Mouse (Mus musculus) activated CD4-positive, CD25-positive, alpha-beta regulatory T cell, adult 4 months (primary cell): ENCODE results near the gene Gpx2. TPM values are rescaled to one million over a fixed set of nuclear protein-coding genes. Genes with fewer than 3 reads are reported as not detected.

ENCODE experiments used
- ATAC-seq: one replicate; pipeline ENCODE4 v1.8.0; 2017
- polyA plus RNA-seq, 2 experiments: library from polyadenylated mRNA; unstranded; fragments of 100-300 nt; shearing (Covaris generic); gene quantifications; one replicate each; pipeline ENCODE4 v1.2.1; 2017

Gene Gpx2
- polyA plus RNA-seq, 2 experiments from 2014 or later, result not detected

DNA sequence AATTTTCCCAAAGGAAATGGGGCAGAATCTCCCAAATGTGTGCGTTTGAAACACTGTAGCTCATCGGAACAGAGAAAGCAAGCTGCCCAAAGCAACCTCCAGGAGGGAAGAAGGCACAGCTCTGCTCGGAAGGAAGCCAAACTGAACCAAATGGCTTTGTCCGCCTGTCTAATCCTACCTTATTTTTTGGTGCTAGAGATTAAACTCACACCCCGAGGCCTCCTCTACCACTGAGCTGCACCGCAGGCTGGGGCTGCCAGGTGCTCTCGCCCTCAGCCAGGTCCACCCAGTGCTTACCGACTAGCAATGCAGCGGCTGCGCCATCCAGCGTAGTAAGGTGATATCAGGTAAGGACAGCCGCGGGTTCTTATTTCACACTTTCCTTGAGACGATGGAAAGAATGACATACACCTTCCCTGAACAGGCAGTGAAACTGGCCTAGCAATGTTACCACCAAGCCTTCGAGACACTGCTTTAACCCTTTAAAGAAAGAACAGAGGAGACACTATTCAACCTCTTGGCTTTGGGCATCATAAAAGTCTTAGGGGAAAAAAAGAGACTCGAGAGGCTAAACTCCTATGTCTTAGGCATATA lies 44.4 kb downstream of the Gpx2 start:
- no peak for ATAC-seq

Other genes with a start within 250 kb of the Gpx2 start
- gene Sptb, start 85.0 kb downstream of the Gpx2 start, polyA plus RNA-seq, result under 1 TPM; 0.28 to 0.37 TPM
- 100 to 1,000 TPM; 149 to 159 TPM for gene Churc1, start 30.0 kb downstream of the Gpx2 start, polyA plus RNA-seq
- 10 to 100 TPM; 16.5 to 22.9 TPM for gene Fntb, start 30.0 kb downstream of the Gpx2 start, polyA plus RNA-seq
- not detected for gene Rab15, start 27.4 kb upstream of the Gpx2 start, polyA plus RNA-seq
- gene Max, start 166.6 kb upstream of the Gpx2 start, polyA plus RNA-seq, result 10 to 100 TPM; 75.9 to 95.3 TPM